ENCODE assay signal across 20 mouse cellular contexts in genomic region chr1:87709661-87710270, GRCm38 (mm10). TPM values are rescaled to one million over a fixed set of nuclear protein-coding genes. Genes with fewer than 3 reads are reported as not detected.
DNase-seq lines count a peak whose midpoint lies in the region; ATAC-seq and TF ChIP-seq lines count a peak whose summit lies in the region.
"Had no signal": no experiment of that assay in that cellular context is flagged by ENCODE, and none has a peak within 500 bp of the region (broad histone marks: within the 10 kb centered on the region; RNA-seq: fewer than 3 reads in every experiment).

No protein-coding gene starts in this region.

- TF ChIP-seq CTCF in hindbrain, postnatal 0 days (IDR thresholded peaks at IDR 0.05; ENCODE audit: low read depth) = no peak

- no peak overlapping the region for H3K9ac ChIP-seq in hindbrain, postnatal 0 days (replicated peaks; ENCODE audit: low read length)
- no peak overlapping the region for H3K9ac ChIP-seq in hindbrain, embryonic 12.5 days
- no peak overlapping the region for H3K9ac ChIP-seq in midbrain, embryonic 11.5 days (ENCODE audit: low read length)
- no peak overlapping the region for H3K9ac ChIP-seq in liver, embryonic 16.5 days (ENCODE audit: low read depth, low read length)
- H3K9ac ChIP-seq: embryonic facial prominence, embryonic 13.5 days; neural tube, embryonic 12.5 days had no signal

- H3K27me3 ChIP-seq in hindbrain, postnatal 0 days (ENCODE audit: insufficient read depth, low read length) = no peaks in the 10 kb centered on the region
- no peaks in the 10 kb centered on the region for H3K27me3 ChIP-seq in hindbrain, embryonic 12.5 days
- no peaks in the 10 kb centered on the region for H3K27me3 ChIP-seq in midbrain, embryonic 10.5 days (ENCODE audit: low read depth, poor library complexity, severe bottlenecking)
- H3K27me3 ChIP-seq in midbrain, embryonic 11.5 days (ENCODE audit: control insufficient read depth, insufficient read depth, low read length) = no peaks in the 10 kb centered on the region
- no peaks in the 10 kb centered on the region for H3K27me3 ChIP-seq in liver, embryonic 16.5 days (ENCODE audit: control insufficient read depth, insufficient read depth, low read depth, low read length)
- H3K27me3 ChIP-seq: embryonic facial prominence, embryonic 13.5 days had no signal

- no peaks in the 10 kb centered on the region for H3K9me3 ChIP-seq in hindbrain, postnatal 0 days (ENCODE audit: low read length)
- 0 out of 2 replicates have a peak, but pooled peaks cover 5% of the 10 kb centered on the region for H3K9me3 ChIP-seq in hindbrain, embryonic 12.5 days (replicated peaks)
- no peaks in the 10 kb centered on the region; the same call in 1 of the 2 replicates for H3K9me3 ChIP-seq in midbrain, embryonic 10.5 days (replicated peaks)
- no peaks in the 10 kb centered on the region for H3K9me3 ChIP-seq in midbrain, embryonic 11.5 days (ENCODE audit: control insufficient read depth, low read length)
- no peaks in the 10 kb centered on the region for H3K9me3 ChIP-seq in liver, embryonic 16.5 days (replicated peaks; ENCODE audit: control insufficient read depth, low read length)
- H3K9me3 ChIP-seq: heart, embryonic 10.5 days had no signal

- 76% methylated on average over 7 of the region's 7 CpGs for WGBS in hindbrain, postnatal 0 days
- WGBS in hindbrain, embryonic 12.5 days = 78% methylated on average over 7 of the region's 7 CpGs
- WGBS in midbrain, embryonic 10.5 days = 86% methylated on average over 7 of the region's 7 CpGs
- WGBS in midbrain, embryonic 11.5 days = 86% methylated on average over 7 of the region's 7 CpGs
- WGBS in liver, embryonic 16.5 days (ENCODE audit: insufficient replicate concordance) = 78% methylated on average over 7 of the region's 7 CpGs

- H3K4me3 ChIP-seq in hindbrain, postnatal 0 days (ENCODE audit: low read length) = no peak overlapping the region
- H3K4me3 ChIP-seq in hindbrain, embryonic 12.5 days = no peak overlapping the region
- no peak overlapping the region for H3K4me3 ChIP-seq in midbrain, embryonic 10.5 days
- no peak overlapping the region for H3K4me3 ChIP-seq in midbrain, embryonic 11.5 days (ENCODE audit: low read depth, low read length)
- no peak overlapping the region for H3K4me3 ChIP-seq in liver, embryonic 16.5 days (ENCODE audit: low read depth, low read length)
- H3K4me3 ChIP-seq: embryonic facial prominence, embryonic 13.5 days; heart, embryonic 10.5 days; neural tube, embryonic 12.5 days had no signal

- H3K4me2 ChIP-seq in hindbrain, postnatal 0 days (ENCODE audit: low read depth, low read length) = no peak overlapping the region
- H3K4me2 ChIP-seq in hindbrain, embryonic 12.5 days (replicated peaks) = no peak overlapping the region
- H3K4me2 ChIP-seq in midbrain, embryonic 11.5 days = no peak overlapping the region
- H3K4me2 ChIP-seq in liver, embryonic 16.5 days (ENCODE audit: low read depth, low read length) = no peak overlapping the region
- H3K4me2 ChIP-seq: embryonic facial prominence, embryonic 13.5 days; neural tube, embryonic 12.5 days had no signal

- ATAC-seq in hindbrain, postnatal 0 days = peak; percentile 71; the same call in 1 of the 2 replicates
- no peak for ATAC-seq in hindbrain, embryonic 12.5 days (ENCODE audit: low FRiP score)
- no peak for ATAC-seq in midbrain, embryonic 11.5 days (ENCODE audit: low FRiP score)
- ATAC-seq in liver, embryonic 16.5 days (ENCODE audit: low read depth) = no peak
- ATAC-seq: inflammation-experienced regulatory T-cells, adult 6 months; lung, postnatal 0 days had no signal

- H3K27ac ChIP-seq in hindbrain, postnatal 0 days = peak overlapping the region; percentile 28; the same call in 1 of the 2 replicates
- no peak overlapping the region for H3K27ac ChIP-seq in hindbrain, embryonic 12.5 days
- H3K27ac ChIP-seq in midbrain, embryonic 10.5 days (replicated peaks) = 0 out of 2 replicates have a peak overlapping the region, but pooled peaks have one; percentile 6
- H3K27ac ChIP-seq in midbrain, embryonic 11.5 days (ENCODE audit: low read depth, low read length) = no peak overlapping the region
- H3K27ac ChIP-seq in liver, embryonic 16.5 days (ENCODE audit: low read length) = 0 out of 2 replicates have a peak overlapping the region, but pooled peaks have one; percentile 11
- H3K27ac ChIP-seq: embryonic facial prominence, embryonic 13.5 days; heart, embryonic 10.5 days; neural tube, embryonic 12.5 days had no signal

- no peaks in the 10 kb centered on the region for H3K4me1 ChIP-seq in hindbrain, postnatal 0 days (ENCODE audit: insufficient read depth, low read length)
- H3K4me1 ChIP-seq in hindbrain, embryonic 12.5 days = 0 out of 2 replicates have a peak, but pooled peaks cover 6% of the 10 kb centered on the region
- H3K4me1 ChIP-seq in midbrain, embryonic 10.5 days = peaks cover 11% of the 10 kb centered on the region; the same call in 1 of the 2 replicates
- H3K4me1 ChIP-seq in midbrain, embryonic 11.5 days (ENCODE audit: control insufficient read depth, insufficient read depth, low read length) = peaks cover 4% of the 10 kb centered on the region; the same call in 1 of the 2 replicates
- H3K4me1 ChIP-seq in liver, embryonic 16.5 days (ENCODE audit: control insufficient read depth, low read depth, low read length) = peaks cover 53% of the 10 kb centered on the region
- H3K4me1 ChIP-seq: embryonic facial prominence, embryonic 13.5 days; neural tube, embryonic 12.5 days had no signal

- DNase-seq in hindbrain, postnatal 0 days (ENCODE audit: low spot score) = peak; percentile 3
- no peak for DNase-seq in midbrain, embryonic 10.5 days (ENCODE audit: low spot score)
- no peak for DNase-seq in midbrain, embryonic 11.5 days (ENCODE audit: low spot score, missing footprints)
- no peak for DNase-seq in adrenal gland, postnatal 10 days
- no peak for DNase-seq in frontal cortex, postnatal 10 days (ENCODE audit: low spot score in 2 of 2)
- DNase-seq: adrenal gland, adult 2 months; cerebellum, postnatal 10 days; gastrocnemius, postnatal 36 days; kidney, adult 2 months; kidney, postnatal 10 days; left cerebral cortex, postnatal 4 days; spleen, adult 18-20 months; thymus, postnatal 25 days had no signal

- no peaks in the 10 kb centered on the region for H3K36me3 ChIP-seq in hindbrain, postnatal 0 days (ENCODE audit: insufficient read depth, low read length)
- H3K36me3 ChIP-seq in hindbrain, embryonic 12.5 days = no peaks in the 10 kb centered on the region
- no peaks in the 10 kb centered on the region for H3K36me3 ChIP-seq in midbrain, embryonic 10.5 days
- no peaks in the 10 kb centered on the region for H3K36me3 ChIP-seq in midbrain, embryonic 11.5 days (ENCODE audit: control insufficient read depth, insufficient read depth, low read length)
- no peaks in the 10 kb centered on the region for H3K36me3 ChIP-seq in liver, embryonic 16.5 days (ENCODE audit: control insufficient read depth, insufficient read depth)
- H3K36me3 ChIP-seq: embryonic facial prominence, embryonic 13.5 days; neural tube, embryonic 12.5 days had no signal

RNA-seq across cellular contexts. Expression of gene Atg16l1, which starts 45.9 kb away (rescaled TPM):
- 64.2 and 72.9 TPM in 2 replicates for total RNA-seq in hindbrain, postnatal 0 days (2014; rRNA removed)
- 54.2 and 58.5 TPM in 2 replicates for polyA plus RNA-seq in hindbrain, postnatal 0 days (2015; fragmentation: Nextera tagmentation; extraction: Ambion mirVana)
- 51.0 and 52.4 TPM in 2 replicates for polyA plus RNA-seq in hindbrain, embryonic 12.5 days (2016; fragmentation: Nextera tagmentation; extraction: Ambion mirVana)
- 33.2 and 39.8 TPM in 2 replicates for polyA plus RNA-seq in midbrain, embryonic 10.5 days (2016; fragmentation: Nextera tagmentation; extraction: Ambion mirVana)
- polyA plus RNA-seq in midbrain, embryonic 11.5 days (2014; fragmentation: Nextera tagmentation; extraction: Ambion mirVana) = 33.7 and 35.3 TPM in 2 replicates
- polyA plus RNA-seq in liver, embryonic 16.5 days (2015; fragmentation: Nextera tagmentation; extraction: Ambion mirVana) = 14.0 and 14.7 TPM in 2 replicates
- 10 to 100 TPM; 33.5 to 39.2 TPM for total RNA-seq in adrenal gland, postnatal 10 days (2021)

Comparison
In these comparisons a context has a peak if more than half of its experiments do, and no peak if none do; other contexts are left out.
1. H3K27ac ChIP-seq: peak in hindbrain, postnatal 0 days (single experiment), midbrain, embryonic 10.5 days (single experiment) and liver, embryonic 16.5 days (single experiment); none in hindbrain, embryonic 12.5 days (single experiment) and midbrain, embryonic 11.5 days (single experiment).